Mouse (Mus musculus) MEL (cell line): ENCODE results near the gene Rab3a. TPM values are rescaled to one million over a fixed set of nuclear protein-coding genes. Genes with fewer than 3 reads are reported as not detected.

Experiments used
- DNase-seq: peaks from one replicate; pipeline ENCODE4 v3.0.0; 2011; ENCODE audit warnings: low read depth, low spot score
- H3K27ac ChIP-seq: 2 replicates; pipeline ENCODE4 v1.5.1; 2012; ENCODE audit warnings: low read depth, mild to moderate bottlenecking, control low read depth, low read length, moderate library complexity; ENCODE audit not compliant: control insufficient read depth
- H3K27me3 ChIP-seq, 2 experiments: fragments of 150-350 bp in 1 of 2; sonication (generic) in 1 of 2; 2 replicates each; pipeline ENCODE4 v1.6.1; 2012; ENCODE audit warnings: low read length in 2 of 2, mild to moderate bottlenecking in 2 of 2, improper control_type of control experiment in 1 of 2, moderate library complexity in 1 of 2; ENCODE audit not compliant: insufficient read depth in 2 of 2, control insufficient read depth in 1 of 2
- H3K36me3 ChIP-seq, 2 experiments: 2 replicates each; pipeline ENCODE4 v1.6.1; 2012 to 2014; ENCODE audit warnings: low read length in 2 of 2, improper control_type of control experiment in 1 of 2, inconsistent platforms in 1 of 2, mild to moderate bottlenecking in 1 of 2; ENCODE audit not compliant: insufficient read depth in 2 of 2, control insufficient read depth in 1 of 2
- H3K4me1 ChIP-seq, 2 experiments: fragments of 150-350 bp in 1 of 2; sonication (generic) in 1 of 2; 2 replicates each; pipeline ENCODE4 v1.6.1; 2012; ENCODE audit warnings: low read length in 2 of 2, improper control_type of control experiment in 1 of 2, mild to moderate bottlenecking in 1 of 2; ENCODE audit not compliant: insufficient read depth in 2 of 2, control insufficient read depth in 1 of 2
- H3K4me3 ChIP-seq, 2 experiments: fragments of 150-350 bp in 1 of 2; sonication (generic) in 1 of 2; 2 replicates each; pipeline ENCODE4 v1.5.1; 2012; ENCODE audit warnings: low read depth in 2 of 2, low read length in 2 of 2, mild to moderate bottlenecking in 2 of 2, moderate library complexity in 2 of 2, control low read depth in 1 of 2, improper control_type of control experiment in 1 of 2; ENCODE audit not compliant: control insufficient read depth in 1 of 2, insufficient read depth in 1 of 2
- H3K79me2 ChIP-seq: 2 replicates; pipeline ENCODE4 v1.6.1; 2012; ENCODE audit warnings: mild to moderate bottlenecking, low read length, moderate library complexity; ENCODE audit not compliant: control insufficient read depth, poor library complexity, insufficient read depth
- H3K9ac ChIP-seq: 2 replicates; pipeline ENCODE4 v1.6.1; 2012; ENCODE audit warnings: low read depth, mild to moderate bottlenecking, control low read depth, low read length, moderate library complexity; ENCODE audit not compliant: control insufficient read depth, poor library complexity, severe bottlenecking
- H3K9me3 ChIP-seq: fragments of 150-350 bp; sonication (generic); replicated peaks from 2 replicates; pipeline ENCODE4 v1.6.1; 2012; ENCODE audit warnings: mild to moderate bottlenecking, low read length, improper control_type of control experiment, moderate library complexity; ENCODE audit not compliant: insufficient read depth
- CHD1 ChIP-seq: IDR thresholded peaks from 2 replicates; pipeline ENCODE4 v1.6.1; 2012; ENCODE audit warnings: low read depth, mild to moderate bottlenecking, inconsistent platforms, low read length, improper control_type of control experiment
- CTCF ChIP-seq, 3 experiments: IDR thresholded peaks in 2 of 3; conservative IDR thresholded peaks in 1 of 3; 2 replicates each; pipeline ENCODE4 v1.5.1; 2011 to 2012; ENCODE audit warnings: low read length in 3 of 3, low read depth in 2 of 3, mild to moderate bottlenecking in 2 of 3, improper control_type of control experiment in 1 of 3, inconsistent platforms in 1 of 3, mixed read lengths in 1 of 3, moderate library complexity in 1 of 3; ENCODE audit not compliant: control insufficient read depth in 1 of 3, insufficient read depth in 1 of 3, poor library complexity in 1 of 3, severe bottlenecking in 1 of 3
- E2F4 ChIP-seq: IDR thresholded peaks from 2 replicates; pipeline ENCODE4 v1.6.1; 2011; ENCODE audit warnings: low read depth, low read length, improper control_type of control experiment, borderline replicate concordance
- ELF1 ChIP-seq: IDR thresholded peaks from 2 replicates; pipeline ENCODE4 v1.6.1; 2014; ENCODE audit warnings: low read depth, mild to moderate bottlenecking, inconsistent platforms, low read length, improper control_type of control experiment, moderate library complexity
- ETS1 ChIP-seq: IDR thresholded peaks from 2 replicates; pipeline ENCODE4 v1.6.1; 2012; ENCODE audit warnings: low read depth, mild to moderate bottlenecking, inconsistent platforms, low read length, improper control_type of control experiment, moderate library complexity
- GABPA ChIP-seq: IDR thresholded peaks from 2 replicates; pipeline ENCODE4 v1.6.1; 2012; ENCODE audit warnings: low read depth, mild to moderate bottlenecking, inconsistent platforms, low read length, improper control_type of control experiment, moderate library complexity
- GATA1 ChIP-seq: IDR thresholded peaks from 2 replicates; pipeline ENCODE4 v1.6.1; 2011; ENCODE audit warnings: low read depth, low read length, improper control_type of control experiment
- JUND ChIP-seq: IDR thresholded peaks from 2 replicates; pipeline ENCODE4 v1.6.1; 2011; ENCODE audit warnings: low read depth, mild to moderate bottlenecking, improper control_type of control experiment, low read length
- KAT2A ChIP-seq: conservative IDR thresholded peaks from 2 replicates; pipeline ENCODE4 v1.6.1; 2012; ENCODE audit warnings: low read depth, low read length, improper control_type of control experiment, inconsistent platforms
- MAX ChIP-seq: IDR thresholded peaks from 2 replicates; pipeline ENCODE4 v1.6.1; 2011; ENCODE audit warnings: low read length, improper control_type of control experiment
- MXI1 ChIP-seq: IDR thresholded peaks from 2 replicates; pipeline ENCODE4 v1.6.1; 2011; ENCODE audit warnings: mild to moderate bottlenecking, low read depth, low read length, improper control_type of control experiment
- MYB ChIP-seq: IDR thresholded peaks from 2 replicates; pipeline ENCODE4 v1.6.1; 2011; ENCODE audit warnings: mild to moderate bottlenecking, low read depth, low read length, improper control_type of control experiment
- NELFE ChIP-seq: IDR thresholded peaks from 2 replicates; pipeline ENCODE4 v1.6.1; 2011; ENCODE audit warnings: low read depth, low read length, improper control_type of control experiment
- NRF1 ChIP-seq: IDR thresholded peaks from 2 replicates; pipeline ENCODE4 v1.6.1; 2014; ENCODE audit warnings: low read depth, mild to moderate bottlenecking, inconsistent platforms, low read length, improper control_type of control experiment, moderate library complexity; ENCODE audit not compliant: poor library complexity, insufficient read depth, severe bottlenecking
- POLR2A ChIP-seq, 2 experiments: IDR thresholded peaks; 2 replicates each; pipeline ENCODE4 v1.6.1; 2011 to 2012; ENCODE audit warnings: low read length in 2 of 2, mild to moderate bottlenecking in 2 of 2, control low read depth in 1 of 2, improper control_type of control experiment in 1 of 2, low read depth in 1 of 2, moderate library complexity in 1 of 2; ENCODE audit not compliant: control insufficient read depth in 1 of 2, insufficient read depth in 1 of 2, poor library complexity in 1 of 2
- POLR2AphosphoS2 ChIP-seq: IDR thresholded peaks from 2 replicates; pipeline ENCODE4 v1.6.1; 2011; ENCODE audit warnings: low read length, improper control_type of control experiment
- POLR2AphosphoS5 ChIP-seq: IDR thresholded peaks from 2 replicates; pipeline ENCODE4 v1.6.1; 2012; ENCODE audit warnings: low read depth, borderline replicate concordance, mild to moderate bottlenecking, inconsistent platforms, low read length, moderate library complexity, mixed read lengths
- RCOR1 ChIP-seq: IDR thresholded peaks from 2 replicates; pipeline ENCODE4 v1.6.1; 2012; ENCODE audit warnings: low read depth, mild to moderate bottlenecking, inconsistent platforms, low read length, improper control_type of control experiment
- SIN3A ChIP-seq: IDR thresholded peaks from 2 replicates; pipeline ENCODE4 v1.6.1; 2012; ENCODE audit warnings: low read length, improper control_type of control experiment, inconsistent platforms
- TAL1 ChIP-seq: IDR thresholded peaks from 2 replicates; pipeline ENCODE4 v1.6.1; 2012; ENCODE audit warnings: mild to moderate bottlenecking, inconsistent platforms, low read length, moderate library complexity, mixed read lengths
- TBP ChIP-seq: IDR thresholded peaks from 2 replicates; pipeline ENCODE4 v1.8.0; 2011; ENCODE audit warnings: low read depth, low read length, improper control_type of control experiment
- TCF12 ChIP-seq: IDR thresholded peaks from 2 replicates; pipeline ENCODE4 v1.6.1; 2014; ENCODE audit warnings: low read depth, mild to moderate bottlenecking, inconsistent platforms, low read length, improper control_type of control experiment, moderate library complexity
- USF1 ChIP-seq: IDR thresholded peaks from 2 replicates; pipeline ENCODE4 v1.6.1; 2014; ENCODE audit warnings: low read depth, mild to moderate bottlenecking, inconsistent platforms, low read length, improper control_type of control experiment, moderate library complexity
- ZC3H11A ChIP-seq: IDR thresholded peaks from 2 replicates; pipeline ENCODE4 v1.6.1; 2012; ENCODE audit warnings: low read depth, mild to moderate bottlenecking, inconsistent platforms, low read length, improper control_type of control experiment
- ZMIZ1 ChIP-seq: IDR thresholded peaks from 2 replicates; pipeline ENCODE4 v1.6.1; 2012; ENCODE audit warnings: low read depth, mild to moderate bottlenecking, inconsistent platforms, low read length, improper control_type of control experiment, moderate library complexity
- ZNF384 ChIP-seq: IDR thresholded peaks from 2 replicates; pipeline ENCODE4 v1.6.1; 2012; ENCODE audit warnings: low read depth, mild to moderate bottlenecking, inconsistent platforms, low read length, improper control_type of control experiment
- polyA plus RNA-seq, 2 experiments: library from polyadenylated mRNA; stranded (reverse) in 1 of 2; unstranded in 1 of 2; fragments of >175 nt in 1 of 2; fragments of >200 nt in 1 of 2; gene quantifications; 2 replicates each; pipeline versions ENCODE4 v1.2.1 to v1.2.4; 2012; ENCODE audit warnings: low replicate concordance in 2 of 2, low read depth in 1 of 2; ENCODE audit not compliant: insufficient read length in 2 of 2, insufficient read depth in 1 of 2, missing spikeins in 1 of 2
- total RNA-seq: library from RNA; depleted of rRNA; stranded (reverse); fragments of 300-350 nt; gene quantifications from 2 replicates; pipeline ENCODE4 v1.2.3, GENCODE M21; 2012

The Rab3a gene
- total and polyA plus RNA-seq, 3 experiments: 1.8 to 5.6 TPM; not detected in 1

GRCm38 (mm10) chr8:70741661-70742060 lies 12.8 kb upstream of the Rab3a start:
- DNase-seq: no peak
- H3K4me1 ChIP-seq: no peaks in the 10 kb centered on the region
- H3K27ac ChIP-seq: no peak overlapping the region
- H3K9ac ChIP-seq: no peak overlapping the region
- TF ChIP-seq RCOR1: no peak
- TF ChIP-seq ZMIZ1: no peak
- no peak for TF ChIP-seq TAL1
- no peak for TF ChIP-seq ZNF384
- no peak for TF ChIP-seq POLR2AphosphoS5
- no peak for TF ChIP-seq ZC3H11A
- no peak for TF ChIP-seq NRF1
- no peak for TF ChIP-seq MAX
- TF ChIP-seq E2F4: no peak
- no peak for TF ChIP-seq CTCF (IDR thresholded peaks at IDR 0.05 in 2 of 3, conservative IDR thresholded peaks at IDR 0.05 in 1 of 3; ENCODE audit: control insufficient read depth in 1 of 3, insufficient read depth in 1 of 3, low read depth in 2 of 3, low read length in 3 of 3, poor library complexity in 1 of 3, severe bottlenecking in 1 of 3)
- TF ChIP-seq POLR2A (IDR thresholded peaks at IDR 0.05; ENCODE audit: control insufficient read depth in 1 of 2, insufficient read depth in 1 of 2, low read depth in 1 of 2, low read length in 2 of 2, poor library complexity in 1 of 2): no peak
- TF ChIP-seq MXI1: no peak
- TF ChIP-seq MYB: no peak
- TF ChIP-seq USF1: no peak
- no peaks in the 10 kb centered on the region for H3K36me3 ChIP-seq
- H3K4me3 ChIP-seq: no peak overlapping the region
- no peaks in the 10 kb centered on the region for H3K79me2 ChIP-seq
- peaks cover 0 to 1% of the 10 kb centered on the region in 2 experiments; a peak in 2 of 4 replicates for H3K27me3 ChIP-seq
- no peaks in the 10 kb centered on the region for H3K9me3 ChIP-seq

- Histone ChIP-seq H3K9me3 (no peaks in the 10 kb centered on the region), H3K27me3 (peaks cover 0 to 1% of the 10 kb centered on the region in 2 experiments; a peak in 2 of 4 replicates), H3K4me3 (no peak overlapping the region), H3K36me3 (no peaks in the 10 kb centered on the region), H3K9ac (no peak overlapping the region), H3K27ac (no peak overlapping the region), H3K4me1 (no peaks in the 10 kb centered on the region), H3K79me2 (no peaks in the 10 kb centered on the region)
- TF ChIP-seq MXI1: no peak
- TF ChIP-seq MAX: no peak
- no peak for TF ChIP-seq E2F4
- no peak for TF ChIP-seq USF1
- no peak for TF ChIP-seq KAT2A
- no peak for TF ChIP-seq GATA1
- no peak for TF ChIP-seq GABPA
- no peak for TF ChIP-seq CHD1
- no peak for TF ChIP-seq NELFE
- no peak for TF ChIP-seq TAL1
- TF ChIP-seq ZC3H11A: no peak
- no peak for TF ChIP-seq JUND
- TF ChIP-seq ETS1: no peak
- TF ChIP-seq TBP: no peak
- no peak for TF ChIP-seq RCOR1
- no peak for TF ChIP-seq SIN3A
- no peak for TF ChIP-seq POLR2AphosphoS2
- TF ChIP-seq ELF1: no peak
- no peak for TF ChIP-seq TCF12
- no peak for TF ChIP-seq CTCF (IDR thresholded peaks at IDR 0.05 in 2 of 3, conservative IDR thresholded peaks at IDR 0.05 in 1 of 3; ENCODE audit: control insufficient read depth in 1 of 3, insufficient read depth in 1 of 3, low read depth in 2 of 3, low read length in 3 of 3, poor library complexity in 1 of 3, severe bottlenecking in 1 of 3)
- no peak for DNase-seq
Observed at GRCm38 (mm10) chr8:70742176-70742575, 12.3 kb upstream of the Rab3a start.
